Mouse (Mus musculus): ENCODE measurements around the gene Rhbg. TPM values are rescaled to one million over a fixed set of nuclear protein-coding genes. Genes with fewer than 3 reads are reported as not detected.

Rhbg gene
- polyA plus RNA-seq, 1 experiment, result 0.29 TPM

GRCm38 (mm10) chr3:88198505-88199020 lies 55.9 kb downstream of the Rhbg start:
- H3K4me3 ChIP-seq (ENCODE audit: extremely low read depth, insufficient read depth, insufficient read length), result no peak overlapping the region
- 29% methylated on average over 9 of the region's 9 CpGs for WGBS
- no peak for DNase-seq (ENCODE audit: low read depth in 1 of 2, low spot score in 2 of 2)
- H3K36me3 ChIP-seq (ENCODE audit: control insufficient read depth, insufficient read depth, low read length), result no peaks in the 10 kb centered on the region
- H3K27ac ChIP-seq (ENCODE audit: insufficient read depth, low read length), result no peak overlapping the region
- H3K27me3 ChIP-seq (ENCODE audit: control insufficient read depth, insufficient read depth, low read length), result peaks cover 29% of the 10 kb centered on the region
- no peak for TF ChIP-seq POLR2A (IDR thresholded peaks at IDR 0.05; ENCODE audit: low read depth, low read length)
- TF ChIP-seq CTCF (IDR thresholded peaks at IDR 0.05; ENCODE audit: extremely low read depth, insufficient read depth, insufficient read length, insufficient replicate concordance), result no peak
- H3K4me1 ChIP-seq (ENCODE audit: control insufficient read depth, insufficient read depth, insufficient read length), result peaks cover 8% of the 10 kb centered on the region

- DNase-seq (ENCODE audit: low read depth in 1 of 2, low spot score in 2 of 2), result no peak
- H3K27ac ChIP-seq (ENCODE audit: insufficient read depth, low read length), result no peak overlapping the region
- WGBS, result 48% methylated on average over 10 of the region's 10 CpGs
- peaks cover 8% of the 10 kb centered on the region for H3K4me1 ChIP-seq (ENCODE audit: control insufficient read depth, insufficient read depth, insufficient read length)
- TF ChIP-seq CTCF (IDR thresholded peaks at IDR 0.05; ENCODE audit: extremely low read depth, insufficient read depth, insufficient read length, insufficient replicate concordance), result no peak
- TF ChIP-seq POLR2A (IDR thresholded peaks at IDR 0.05; ENCODE audit: low read depth, low read length), result no peak
- H3K36me3 ChIP-seq (ENCODE audit: control insufficient read depth, insufficient read depth, low read length), result no peaks in the 10 kb centered on the region
- H3K4me3 ChIP-seq (ENCODE audit: extremely low read depth, insufficient read depth, insufficient read length), result no peak overlapping the region
- H3K27me3 ChIP-seq (ENCODE audit: control insufficient read depth, insufficient read depth, low read length), result peaks cover 24% of the 10 kb centered on the region
Measured at GRCm38 (mm10) chr3:88197741-88198504, 56.6 kb downstream of the Rhbg start.

Other genes starting within 250 kb of the Rhbg start
- not detected in 2 replicates for gene Hapln2, start 227.1 kb downstream of the Rhbg start, polyA plus RNA-seq (2012; rRNA removed)
- 5.0 and 5.2 TPM in 2 replicates for gene Gpatch4, start 211.6 kb downstream of the Rhbg start, polyA plus RNA-seq (2012; rRNA removed)
- 30.0 and 32.1 TPM in 2 replicates for gene Naxe, start 196.2 kb downstream of the Rhbg start, polyA plus RNA-seq (2012; rRNA removed)
- gene Ttc24, start 176.4 kb downstream of the Rhbg start, polyA plus RNA-seq (2012; rRNA removed), result not detected in 2 replicates
- gene Iqgap3, start 172.7 kb downstream of the Rhbg start, polyA plus RNA-seq (2012; rRNA removed), result 4.3 and 5.0 TPM in 2 replicates
- 119 and 142 TPM in 2 replicates for gene Mef2d, start 112.3 kb downstream of the Rhbg start, polyA plus RNA-seq (2012; rRNA removed)
- not detected in 2 replicates for gene Gm38392, start 32.5 kb upstream of the Rhbg start, polyA plus RNA-seq (2012; rRNA removed)
- 1.7 and 2.1 TPM in 2 replicates for gene Tsacc, start 42.3 kb upstream of the Rhbg start, polyA plus RNA-seq (2012; rRNA removed)
- 72.2 and 77.4 TPM in 2 replicates for gene Cct3, start 42.4 kb upstream of the Rhbg start, polyA plus RNA-seq (2012; rRNA removed)
- 116 and 118 TPM in 2 replicates for gene Glmp, start 70.3 kb upstream of the Rhbg start, polyA plus RNA-seq (2012; rRNA removed)
- gene Tmem79, start 81.4 kb upstream of the Rhbg start, polyA plus RNA-seq (2012; rRNA removed), result 1.1 and 1.6 TPM in 2 replicates
- gene Smg5, start 81.6 kb upstream of the Rhbg start, polyA plus RNA-seq (2012; rRNA removed), result 64.6 and 70.3 TPM in 2 replicates
- 4.3 and 4.4 TPM in 2 replicates for gene Paqr6, start 109.9 kb upstream of the Rhbg start, polyA plus RNA-seq (2012; rRNA removed)
- gene Bglap3, start 118.0 kb upstream of the Rhbg start, polyA plus RNA-seq (2012; rRNA removed), result 0.21 and 0.27 TPM in 2 replicates
- not detected in 2 replicates for gene Bglap2, start 124.0 kb upstream of the Rhbg start, polyA plus RNA-seq (2012; rRNA removed)
- 0.41 and 0.43 TPM in 2 replicates for gene Bglap, start 129.8 kb upstream of the Rhbg start, polyA plus RNA-seq (2012; rRNA removed)
- gene Pmf1, start 155.6 kb upstream of the Rhbg start, polyA plus RNA-seq (2012; rRNA removed), result 67.6 and 105 TPM in 2 replicates
- gene Slc25a44, start 170.4 kb upstream of the Rhbg start, polyA plus RNA-seq (2012; rRNA removed), result 13.9 and 17.1 TPM in 2 replicates
- gene Sema4a, start 206.5 kb upstream of the Rhbg start, polyA plus RNA-seq (2012; rRNA removed), result 54.3 and 67.0 TPM in 2 replicates

All from spleen, adult 2 months (tissue).